Mouse (Mus musculus) hindbrain, embryonic 14.5 days (tissue): ENCODE data around the gene Dus2. TPM values are rescaled to one million over a fixed set of nuclear protein-coding genes. Genes with fewer than 3 reads are reported as not detected.
A peak's percentile ranks its signal among the peaks of the same experiment; 100 is the strongest.

Experiments used
- ATAC-seq: fragments of 200-750 bp; cut with Nextera tagmentation; 2 replicates; pipeline ENCODE4 v1.8.0; 2017; ENCODE audit warnings: moderate number of reproducible peaks, mild to moderate bottlenecking, moderate TSS enrichment, moderate library complexity; ENCODE audit not compliant: low FRiP score
- DNase-seq: peaks from one replicate; pipeline ENCODE4 v3.0.0-alpha.2; 2015; ENCODE audit warnings: low spot score
- H3K27ac ChIP-seq: fragments of 300-500 bp; sonication (generic); 2 replicates; pipeline ENCODE4 v1.5.1; 2014; ENCODE audit warnings: mild to moderate bottlenecking, moderate library complexity
- H3K27me3 ChIP-seq: fragments of 300-500 bp; sonication (generic); 2 replicates; pipeline ENCODE4 v1.6.1; 2014; ENCODE audit warnings: mild to moderate bottlenecking, low read length, mixed read lengths; ENCODE audit not compliant: control insufficient read depth, insufficient read depth
- H3K36me3 ChIP-seq: fragments of 300-500 bp; sonication (generic); replicated peaks from 2 replicates; pipeline ENCODE4 v1.6.1; 2014; ENCODE audit not compliant: control insufficient read depth, insufficient read depth
- H3K4me1 ChIP-seq: fragments of 300-500 bp; sonication (generic); replicated peaks from 2 replicates; pipeline ENCODE4 v1.6.1; 2014; ENCODE audit warnings: antibody characterized with exemption, low read length, mixed read lengths; ENCODE audit not compliant: control insufficient read depth, insufficient read depth
- H3K4me2 ChIP-seq: fragments of 300-500 bp; sonication (generic); replicated peaks from 2 replicates; pipeline ENCODE4 v1.6.1; 2014; ENCODE audit warnings: mild to moderate bottlenecking, moderate library complexity
- H3K4me3 ChIP-seq: fragments of 300-500 bp; sonication (generic); replicated peaks from 2 replicates; pipeline ENCODE4 v1.5.1; 2014; ENCODE audit warnings: mild to moderate bottlenecking, low read length
- H3K9ac ChIP-seq: fragments of 300-500 bp; sonication (generic); 2 replicates; pipeline ENCODE4 v1.6.1; 2014
- H3K9me3 ChIP-seq: fragments of 300-500 bp; sonication (generic); 2 replicates; pipeline ENCODE4 v1.6.1; 2016; ENCODE audit warnings: low read length; ENCODE audit not compliant: control insufficient read depth
- WGBS: fragments of 180-500 bp; shearing (Covaris S2); extraction: QIAGEN DNeasy Blood & Tissue Kit; methylation state at CpG from one replicate; pipeline ENCODE4 v1.1.7; 2014; 5-methylcytosine and 5-hydroxymethylcytosine counted together
- polyA plus RNA-seq: library from polyadenylated mRNA; unstranded; fragments of >200 nt; fragmentation: Nextera tagmentation; extraction: Ambion mirVana; gene quantifications from 2 replicates; pipeline ENCODE4 v1.2.1, GENCODE M21; 2014

Gene Dus2
- polyA plus RNA-seq, 1 experiment from 2014 or later = 21.3 TPM

DNA sequence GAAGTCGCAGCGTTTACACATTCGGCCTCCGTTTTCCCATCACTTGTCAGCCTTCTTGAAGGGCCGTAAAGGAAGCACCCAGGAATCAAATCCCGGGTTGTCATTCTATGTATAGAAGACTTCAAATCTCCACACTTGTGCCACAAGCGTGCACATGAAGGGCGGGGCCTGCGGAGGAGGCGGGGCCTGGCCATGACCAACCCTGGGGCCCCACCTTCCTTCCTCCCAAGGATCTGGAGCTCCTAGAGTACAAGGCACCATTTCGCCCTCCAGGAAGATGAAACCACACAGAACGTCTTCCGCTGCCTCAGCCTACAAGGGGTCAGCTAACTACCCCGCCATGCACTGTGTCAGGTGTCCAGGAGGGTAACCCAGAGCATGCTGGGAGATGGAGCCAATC, 30.0 kb upstream of the Dus2 start:
- Histone ChIP-seq H3K9me3 (no peaks in the 10 kb centered on the region), H3K4me2 (no peak overlapping the region), H3K27me3 (peaks cover 17% of the 10 kb centered on the region), H3K27ac (no peak overlapping the region), H3K4me3 (no peak overlapping the region), H3K4me1 (peaks cover 5% of the 10 kb centered on the region; the same call in 1 of the 2 replicates), H3K36me3 (no peaks in the 10 kb centered on the region), H3K9ac (no peak overlapping the region)
- 78% methylated on average over 14 of the region's 14 CpGs for WGBS
- ATAC-seq (no peak), DNase-seq (no peak)

DNA sequence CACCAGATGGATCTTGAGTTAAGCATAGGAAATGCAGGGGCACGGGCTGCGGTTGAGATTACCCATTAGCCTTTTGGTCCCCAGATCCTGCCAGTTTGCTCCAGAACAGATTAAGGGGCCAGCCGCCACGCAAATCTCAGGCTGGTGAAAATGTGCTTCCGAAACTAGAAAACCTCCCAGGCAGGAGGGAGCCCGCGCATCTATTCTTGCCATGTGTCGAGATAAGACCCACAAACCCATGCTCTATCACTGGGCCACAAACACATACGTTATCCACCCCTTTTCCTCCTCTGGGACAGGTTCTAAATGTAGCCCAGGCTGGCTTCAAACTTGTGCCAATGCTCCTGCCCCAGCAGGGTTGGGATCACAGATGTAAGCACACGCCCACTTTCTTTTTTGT, 29.6 kb upstream of the Dus2 start:
- H3K27ac ChIP-seq = no peak overlapping the region
- no peak overlapping the region for H3K4me3 ChIP-seq
- H3K9me3 ChIP-seq = no peaks in the 10 kb centered on the region
- no peak overlapping the region for H3K9ac ChIP-seq
- no peaks in the 10 kb centered on the region for H3K36me3 ChIP-seq
- DNase-seq = no peak
- H3K4me1 ChIP-seq = peaks cover 5% of the 10 kb centered on the region; the same call in 1 of the 2 replicates
- no peak overlapping the region for H3K4me2 ChIP-seq
- ATAC-seq = no peak
- WGBS = 79% methylated on average over 10 of the region's 10 CpGs
- peaks cover 20% of the 10 kb centered on the region for H3K27me3 ChIP-seq

DNA sequence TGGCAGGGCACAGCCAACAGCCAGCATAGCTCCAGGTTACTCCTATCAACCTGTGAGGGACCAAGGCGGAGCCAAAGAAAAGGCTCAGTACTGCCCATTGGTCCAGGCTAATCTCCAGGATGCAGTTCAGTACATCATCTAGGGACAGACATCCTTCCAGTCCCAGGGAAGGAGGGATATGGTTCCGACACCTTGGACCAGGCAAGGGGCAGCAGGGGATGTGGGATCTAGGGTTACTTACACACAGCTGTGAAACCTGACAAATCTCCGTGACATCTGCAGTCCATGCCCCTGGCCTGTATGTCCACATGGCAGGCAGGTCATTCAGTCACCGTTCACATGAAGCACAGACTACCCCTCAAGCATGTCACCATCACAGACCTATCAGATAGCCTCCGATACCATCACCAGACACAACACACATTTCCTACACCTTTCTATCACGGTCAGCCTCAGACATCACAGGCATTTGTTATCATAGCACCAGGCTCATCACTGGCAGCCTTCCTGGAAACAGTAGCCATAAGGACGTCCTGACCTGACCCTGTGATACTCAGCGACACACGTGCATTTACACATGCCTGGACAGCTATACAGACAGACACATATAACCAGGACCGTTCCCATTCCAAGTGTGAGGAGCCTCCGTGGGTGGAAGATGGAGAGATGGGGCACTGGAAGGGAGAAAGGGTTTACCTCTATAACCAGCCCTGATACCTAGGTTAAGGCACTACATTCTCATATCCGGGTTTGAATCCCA, 26.5 kb upstream of the Dus2 start:
- no peak overlapping the region for H3K27ac ChIP-seq
- H3K4me3 ChIP-seq = peak overlapping the region; percentile 43
- DNase-seq (no peak), ATAC-seq (no peak)
- no peaks in the 10 kb centered on the region for H3K36me3 ChIP-seq
- 74% methylated on average over 12 of the region's 12 CpGs for WGBS
- no peaks in the 10 kb centered on the region for H3K9me3 ChIP-seq
- H3K4me2 ChIP-seq = peak overlapping the region; percentile 59
- H3K9ac ChIP-seq = no peak overlapping the region; the same call in 1 of the 2 replicates
- H3K4me1 ChIP-seq = peaks cover 5% of the 10 kb centered on the region; the same call in 1 of the 2 replicates
- peaks cover 28% of the 10 kb centered on the region for H3K27me3 ChIP-seq

DNA sequence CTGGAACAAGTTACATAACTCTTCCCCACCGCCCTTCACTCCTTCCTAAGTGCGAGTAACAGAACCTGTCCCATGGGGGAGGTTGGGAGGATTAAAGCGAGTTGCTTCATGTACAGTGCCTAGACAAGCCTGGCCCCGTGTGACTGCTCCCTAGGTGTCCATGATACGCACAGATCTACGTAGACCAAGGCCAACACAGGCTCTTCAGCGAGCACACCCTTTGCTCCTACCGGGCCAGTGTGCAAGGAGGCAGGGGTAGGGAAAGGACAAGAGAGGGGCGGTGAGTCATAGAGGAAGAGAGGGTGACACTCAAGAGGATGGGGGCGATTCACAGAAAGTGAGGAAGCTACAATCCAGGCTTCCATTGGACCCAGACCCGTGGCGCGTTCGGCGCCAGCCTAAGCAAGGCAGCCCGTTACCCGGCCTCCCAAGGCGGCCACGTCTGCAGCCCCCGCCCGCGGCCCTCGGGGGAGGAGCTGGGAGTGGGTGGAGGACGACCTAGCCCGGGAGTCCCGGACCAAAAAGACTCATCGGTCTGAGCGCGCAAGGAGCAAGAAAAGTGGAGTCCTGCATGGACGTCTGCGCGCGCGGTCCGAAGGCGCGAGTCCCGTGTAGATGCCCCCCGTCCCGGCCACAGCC, 25.8 kb upstream of the Dus2 start:
- H3K9ac ChIP-seq = peak overlapping the region; percentile 55
- peak overlapping the region; percentile 59 for H3K4me2 ChIP-seq
- H3K4me3 ChIP-seq = peak overlapping the region; percentile 43
- H3K36me3 ChIP-seq = no peaks in the 10 kb centered on the region
- 4% methylated on average over 37 of the region's 40 CpGs for WGBS
- H3K9me3 ChIP-seq = no peaks in the 10 kb centered on the region
- no peak for DNase-seq
- H3K27me3 ChIP-seq = peaks cover 28% of the 10 kb centered on the region
- H3K4me1 ChIP-seq = peaks cover 5% of the 10 kb centered on the region; the same call in 1 of the 2 replicates
- peak overlapping the region; percentile 35; the same call in 1 of the 2 replicates for H3K27ac ChIP-seq
- peak; percentile 46 for ATAC-seq

DNA sequence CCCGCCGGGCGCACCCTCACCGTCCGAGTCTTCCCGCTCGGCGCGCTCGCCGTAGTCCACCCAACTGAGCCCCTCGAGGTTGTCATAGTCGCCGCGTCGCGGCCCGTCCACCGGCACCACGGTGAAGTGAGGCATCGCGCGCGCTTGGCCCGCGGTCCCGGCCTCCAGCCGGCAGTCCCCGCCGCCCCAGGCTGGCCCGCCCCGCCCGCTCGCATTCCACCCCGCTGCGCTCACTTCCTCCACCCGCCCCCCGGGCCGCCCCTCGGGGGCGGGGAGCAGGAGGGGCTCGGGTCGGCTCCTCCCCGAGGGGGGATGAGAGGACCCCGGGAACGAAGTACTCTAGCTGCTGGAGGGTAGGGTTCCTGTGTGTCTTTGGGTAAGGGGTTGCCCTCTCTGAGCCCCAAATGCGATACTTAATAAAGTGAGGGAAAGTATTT, 25.2 kb upstream of the Dus2 start, which contains the start of gene Slc12a4:
TSS of gene Slc12a4 (minus strand) at position 193 of the 437 bp plus-strand sequence.
- Histone ChIP-seq H3K4me2 (peak within 1 kb of the TSS; percentile 59), H3K9ac (peak within 1 kb of the TSS; percentile 55), H3K27me3 (peaks cover 28% of the 10 kb centered on the region), H3K9me3 (no peaks in the 10 kb centered on the region), H3K4me1 (peaks cover 5% of the 10 kb centered on the region; the same call in 1 of the 2 replicates), H3K36me3 (no peaks in the 10 kb centered on the region), H3K27ac (peak within 1 kb of the TSS; percentile 35; the same call in 1 of the 2 replicates), H3K4me3 (peak within 1 kb of the TSS; percentile 43)
- WGBS = under 1% methylated on average over 43 of the region's 47 CpGs
- DNase-seq (peak; percentile 45), ATAC-seq (peak; percentile 74)

DNA sequence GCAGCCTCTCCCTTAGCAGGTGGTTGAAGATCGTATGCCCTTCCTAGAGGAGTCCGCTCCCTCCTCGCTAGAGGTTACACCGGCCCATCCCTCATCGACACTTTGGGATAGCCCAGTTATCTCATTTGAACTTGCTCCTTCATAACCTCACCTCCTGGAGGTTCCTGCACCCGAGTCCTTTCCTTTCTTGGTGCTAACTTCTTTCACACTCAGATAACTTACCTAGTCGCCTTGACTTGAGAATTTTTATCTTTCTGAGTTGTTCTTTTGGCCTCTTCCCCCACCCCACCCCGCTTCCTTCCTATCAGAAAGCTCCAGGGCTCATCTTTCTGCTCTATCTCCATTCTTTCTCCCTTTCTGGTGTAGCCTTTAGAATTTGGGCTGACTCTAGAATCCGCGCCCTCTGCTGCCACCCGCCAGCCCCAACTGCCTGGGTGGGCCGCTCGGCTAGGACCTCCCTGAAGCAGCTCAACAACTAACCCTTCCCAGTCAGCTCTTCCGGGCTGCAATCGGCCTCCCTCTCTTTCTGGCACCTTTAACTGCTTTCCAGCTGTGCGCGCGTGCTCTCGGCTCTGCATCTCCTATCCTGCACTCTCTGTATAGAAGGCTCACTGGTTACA, 24.3 kb upstream of the Dus2 start:
- H3K9me3 ChIP-seq = no peaks in the 10 kb centered on the region
- peaks cover 28% of the 10 kb centered on the region for H3K27me3 ChIP-seq
- H3K27ac ChIP-seq = no peak overlapping the region
- peaks cover 5% of the 10 kb centered on the region; the same call in 1 of the 2 replicates for H3K4me1 ChIP-seq
- DNase-seq = no peak
- no peak overlapping the region for H3K4me3 ChIP-seq
- WGBS = 12% methylated on average over 19 of the region's 19 CpGs
- no peaks in the 10 kb centered on the region for H3K36me3 ChIP-seq
- no peak overlapping the region for H3K9ac ChIP-seq
- H3K4me2 ChIP-seq = peak overlapping the region; percentile 59; the same call in 1 of the 2 replicates
- no peak for ATAC-seq

DNA sequence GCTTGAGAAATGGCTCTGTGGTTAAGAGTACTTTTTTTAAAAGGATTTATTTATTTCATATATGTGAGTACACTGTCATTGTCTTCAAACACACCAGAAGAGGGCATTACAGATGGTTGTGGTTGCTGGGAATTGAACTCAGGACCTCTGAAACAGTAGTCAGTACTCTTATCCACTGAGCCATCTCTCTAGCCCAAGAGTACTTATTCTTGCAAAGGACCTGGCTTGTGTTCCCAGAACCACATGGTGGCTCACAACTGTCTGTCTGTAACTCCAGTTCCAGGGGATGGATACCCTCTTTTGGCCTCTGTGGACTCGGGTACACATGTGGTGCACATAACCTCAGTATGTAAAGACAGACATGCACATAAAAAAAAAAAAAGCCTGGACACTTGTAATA, 21.8 kb upstream of the Dus2 start:
- ATAC-seq (no peak), DNase-seq (no peak)
- H3K4me2 ChIP-seq = no peak overlapping the region
- WGBS = 73% methylated on average over 1 of the region's 1 CpGs
- no peak overlapping the region for H3K4me3 ChIP-seq
- peaks cover 27% of the 10 kb centered on the region for H3K27me3 ChIP-seq
- H3K4me1 ChIP-seq = peaks cover 5% of the 10 kb centered on the region; the same call in 1 of the 2 replicates
- H3K36me3 ChIP-seq = no peaks in the 10 kb centered on the region
- H3K9ac ChIP-seq = no peak overlapping the region
- H3K27ac ChIP-seq = no peak overlapping the region
- H3K9me3 ChIP-seq = no peaks in the 10 kb centered on the region

DNA sequence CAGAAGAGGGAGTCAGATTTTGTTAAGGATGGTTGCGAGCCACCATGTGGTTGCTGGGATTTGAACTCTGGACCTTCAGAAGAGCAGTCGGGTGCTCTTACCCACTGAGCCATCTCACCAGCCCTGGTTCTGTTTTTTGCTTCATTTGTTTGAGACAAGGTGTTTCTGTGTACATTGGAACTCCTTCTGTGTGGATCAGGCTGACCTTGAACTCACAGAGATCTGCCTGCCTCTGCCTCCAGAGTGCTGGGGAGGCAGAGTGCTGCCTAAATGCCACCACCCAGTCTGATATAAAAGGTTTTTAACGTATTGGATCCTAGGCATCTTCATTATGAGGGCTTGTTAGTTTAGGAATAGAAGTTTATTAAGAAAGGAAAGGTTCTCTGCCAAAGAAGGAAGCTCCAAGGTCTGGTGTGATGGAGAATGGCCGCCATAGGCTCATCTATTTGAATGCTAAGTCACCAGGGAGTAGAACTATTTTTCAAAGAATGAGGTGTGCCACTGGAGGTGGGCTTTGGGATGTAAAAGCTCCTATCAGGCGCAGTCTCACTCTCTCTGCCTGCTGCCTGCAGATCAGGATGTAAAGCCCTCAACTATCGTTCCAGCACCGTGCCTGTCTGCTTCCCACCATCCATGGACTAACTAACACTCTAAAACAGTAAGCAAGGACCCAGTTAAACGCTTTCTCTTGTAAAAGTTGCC, 20.0 kb upstream of the Dus2 start:
- 74% methylated on average over 8 of the region's 8 CpGs for WGBS
- no peaks in the 10 kb centered on the region for H3K36me3 ChIP-seq
- no peak overlapping the region for H3K4me3 ChIP-seq
- H3K27ac ChIP-seq = no peak overlapping the region
- DNase-seq (no peak), ATAC-seq (no peak)
- no peaks in the 10 kb centered on the region for H3K9me3 ChIP-seq
- H3K4me1 ChIP-seq = no peaks in the 10 kb centered on the region
- H3K4me2 ChIP-seq = no peak overlapping the region
- H3K27me3 ChIP-seq = peaks cover 10% of the 10 kb centered on the region
- no peak overlapping the region for H3K9ac ChIP-seq
